Mouse (Mus musculus) ES-E14 (cell line): ENCODE results near the gene Dnajb3. TPM values are rescaled to one million over a fixed set of nuclear protein-coding genes. Genes with fewer than 3 reads are reported as not detected.
"Not testable (repeated sequence)": the region's sequence is repeated elsewhere in the genome, so short reads cannot be mapped to it uniquely, and the experiment has no call there.

Source experiments
- DNase-seq: peaks from one replicate; pipeline ENCODE4 v3.0.0-alpha.2; 2013; ENCODE audit warnings: low read depth, low spot score
- H3K27ac ChIP-seq: 2 replicates; pipeline ENCODE4 v1.5.1; 2012; ENCODE audit warnings: low read depth, mild to moderate bottlenecking, low read length, moderate library complexity, mixed read lengths; ENCODE audit not compliant: poor library complexity, insufficient read depth, severe bottlenecking
- H3K36me3 ChIP-seq: 2 replicates; pipeline ENCODE4 v1.6.1; 2012; ENCODE audit warnings: mild to moderate bottlenecking, low read length, moderate library complexity, mixed read lengths; ENCODE audit not compliant: control insufficient read depth, poor library complexity, insufficient read depth, severe bottlenecking
- H3K4me1 ChIP-seq, 2 experiments: fragments of 150-350 bp in 1 of 2; sonication (generic) in 1 of 2; 2 replicates each; pipeline ENCODE4 v1.6.1; 2012; ENCODE audit warnings: low read length in 2 of 2, mild to moderate bottlenecking in 1 of 2, mixed read lengths in 1 of 2; ENCODE audit not compliant: control insufficient read depth in 2 of 2, insufficient read depth in 2 of 2, poor library complexity in 1 of 2
- H3K4me3 ChIP-seq, 2 experiments: fragments of 150-350 bp in 1 of 2; sonication (generic) in 1 of 2; 2 replicates each; pipeline ENCODE4 v1.5.1; 2012; ENCODE audit warnings: low read length in 2 of 2, low read depth in 1 of 2, mild to moderate bottlenecking in 1 of 2, mixed read lengths in 1 of 2; ENCODE audit not compliant: insufficient read depth in 1 of 2, poor library complexity in 1 of 2, severe bottlenecking in 1 of 2
- H3K9ac ChIP-seq: 2 replicates; pipeline ENCODE4 v1.6.1; 2012; ENCODE audit warnings: low read depth, mild to moderate bottlenecking, low read length, mixed read lengths; ENCODE audit not compliant: poor library complexity, insufficient read depth, severe bottlenecking
- H3K9me3 ChIP-seq: fragments of 150-350 bp; sonication (generic); 2 replicates; pipeline ENCODE4 v1.6.1; 2012; ENCODE audit warnings: low read depth, mild to moderate bottlenecking, low read length; ENCODE audit not compliant: control insufficient read depth, insufficient read depth
- CHD2 ChIP-seq: IDR thresholded peaks from 2 replicates; pipeline ENCODE4 v1.6.1; 2014; ENCODE audit warnings: mild to moderate bottlenecking, low read depth, low read length, inconsistent platforms
- HCFC1 ChIP-seq: IDR thresholded peaks from 2 replicates; pipeline ENCODE4 v1.6.1; 2012; ENCODE audit warnings: low read length, inconsistent platforms, borderline replicate concordance; ENCODE audit not compliant: insufficient read depth
- MAFK ChIP-seq: IDR thresholded peaks from 2 replicates; pipeline ENCODE4 v1.6.1; 2014; ENCODE audit warnings: mild to moderate bottlenecking, low read depth, low read length, inconsistent platforms; ENCODE audit not compliant: insufficient read depth
- ZC3H11A ChIP-seq: IDR thresholded peaks from 2 replicates; pipeline ENCODE4 v1.6.1; 2012; ENCODE audit warnings: low read depth, mild to moderate bottlenecking, inconsistent platforms, low read length, borderline replicate concordance
- ZNF384 ChIP-seq: IDR thresholded peaks from 2 replicates; pipeline ENCODE4 v1.6.1; 2012; ENCODE audit warnings: low read depth, low read length, inconsistent platforms
- in situ Hi-C, 2 experiments: fragments of 600-800 bp; cut with MboI; formaldehyde crosslinking; loops; one replicate each; pipeline ENCODE4 v1.15.1; 2025; ENCODE audit warnings: low sequenced_read_pairs in 2 of 2, inconsistent platforms in 1 of 2; ENCODE audit not compliant: unreplicated experiment in 2 of 2
- total RNA-seq: library from RNA; depleted of rRNA; stranded (reverse); fragments of 300-350 nt; gene quantifications from 2 replicates; pipeline ENCODE4 v1.2.3, GENCODE M21; 2012

The Dnajb3 gene
- total RNA-seq, 1 experiment = 1.8 TPM

GRCm38 (mm10) chr1:88197443-88197842, 8.1 kb downstream of the Dnajb3 start:
- no peak overlapping the region for H3K27ac ChIP-seq
- no peak for DNase-seq
- no peak overlapping the region for H3K9ac ChIP-seq
- in situ Hi-C loops = no loop called here
- H3K4me1 ChIP-seq = peaks cover 0 to under 1% of the 10 kb centered on the region in 2 experiments; a peak in 1 of 4 replicates
- H3K4me3 ChIP-seq = no peak overlapping the region
- H3K36me3 ChIP-seq = no peaks in the 10 kb centered on the region
- H3K9me3 ChIP-seq = no peaks in the 10 kb centered on the region
- TF ChIP-seq MAFK (no peak), ZNF384 (no peak), ZC3H11A (no peak), CHD2 (no peak), HCFC1 (no peak)

- TF ChIP-seq MAFK = no peak
- Histone ChIP-seq H3K9ac (no peak overlapping the region), H3K36me3 (no peaks in the 10 kb centered on the region), H3K9me3 (no peaks in the 10 kb centered on the region), H3K4me3 (no peak overlapping the region), H3K4me1 (peaks cover 0 to 2% of the 10 kb centered on the region in 2 experiments; a peak in 1 of 4 replicates), H3K27ac (no peak overlapping the region)
- DNase-seq = no peak
- in situ Hi-C loops = no loop called here
These were observed 9.9 kb downstream of the Dnajb3 start for GRCm38 (mm10) chr1:88195687-88196086.

- in situ Hi-C loops = no loop called here
- TF ChIP-seq CHD2 = no peak
- TF ChIP-seq ZNF384 = no peak
- TF ChIP-seq MAFK = no peak
- TF ChIP-seq HCFC1 = no peak
- no peak for TF ChIP-seq ZC3H11A
- Histone ChIP-seq H3K4me3 (no peak overlapping the region), H3K36me3 (no peaks in the 10 kb centered on the region), H3K9ac (no peak overlapping the region), H3K9me3 (no peaks in the 10 kb centered on the region), H3K27ac (no peak overlapping the region), H3K4me1 (peaks cover 0 to 2% of the 10 kb centered on the region in 2 experiments; a peak in 1 of 4 replicates)
- no peak for DNase-seq
These were observed 13.4 kb downstream of the Dnajb3 start for GRCm38 (mm10) chr1:88192136-88192535.

GRCm38 (mm10) chr1:88186325-88186935, 19.2 kb downstream of the Dnajb3 start:
- Histone ChIP-seq H3K27ac (no peak overlapping the region), H3K4me1 (no peaks in the 10 kb centered on the region), H3K36me3 (no peaks in the 10 kb centered on the region), H3K4me3 (no peak overlapping the region), H3K9ac (no peak overlapping the region), H3K9me3 (no peaks in the 10 kb centered on the region)
- in situ Hi-C loops = no loop called here
- TF ChIP-seq ZNF384 (no peak), HCFC1 (no peak), MAFK (no peak), ZC3H11A (no peak), CHD2 (no peak)
- DNase-seq = no peak

GRCm38 (mm10) chr1:88179657-88180056, 25.9 kb downstream of the Dnajb3 start:
- no peaks in the 10 kb centered on the region for H3K9me3 ChIP-seq
- no peak for DNase-seq
- H3K4me1 ChIP-seq = no peaks in the 10 kb centered on the region
- no peak overlapping the region for H3K4me3 ChIP-seq
- in situ Hi-C loops = no loop called here
- TF ChIP-seq ZNF384 (no peak), CHD2 (no peak), ZC3H11A (no peak), HCFC1 (no peak), MAFK (no peak)
- H3K27ac ChIP-seq = no peak overlapping the region
- no peak overlapping the region for H3K9ac ChIP-seq
- H3K36me3 ChIP-seq = no peaks in the 10 kb centered on the region

- H3K9ac ChIP-seq, H3K4me1 ChIP-seq, H3K27ac ChIP-seq, in situ Hi-C loops, DNase-seq, H3K36me3 ChIP-seq, H3K4me3 ChIP-seq, H3K9me3 ChIP-seq: not testable (repeated sequence)
These were observed 33.4 kb downstream of the Dnajb3 start for GRCm38 (mm10) chr1:88172190-88172589.
